In genomic region chrX:168124043-168124442, GRCm38 (mm10) we compare ENCODE assay signal across 10 mouse cellular contexts.
DNase-seq lines count a peak whose midpoint lies in the region; ATAC-seq and TF ChIP-seq lines count a peak whose summit lies in the region.
"Had no signal": no experiment of that assay in that cellular context is flagged by ENCODE, and none has a peak within 500 bp of the region (broad histone marks: within the 10 kb centered on the region; RNA-seq: fewer than 3 reads in every experiment).

No protein-coding gene starts in this region.

- ATAC-seq in kidney, postnatal 0 days (replicated peaks; ENCODE audit: low FRiP score, low read depth): no peak
- no peak for ATAC-seq in embryonic facial prominence, embryonic 14.5 days (ENCODE audit: low read depth)
- no peak for ATAC-seq in hindbrain, embryonic 16.5 days
- ATAC-seq in neural tube, embryonic 15.5 days (ENCODE audit: low FRiP score): no peak
- ATAC-seq in monocyte, adult 5-6 weeks (replicated peaks; ENCODE audit: insufficient number of reproducible peaks, low FRiP score, low TSS enrichment, poor library complexity, severe bottlenecking): no peak

- peaks cover 4% of the 10 kb centered on the region; the same call in 1 of the 2 replicates for H3K27me3 ChIP-seq in kidney, postnatal 0 days (ENCODE audit: insufficient read depth, low read length)
- H3K27me3 ChIP-seq in embryonic facial prominence, embryonic 14.5 days (replicated peaks; ENCODE audit: control insufficient read depth, insufficient read depth, low read length): peaks cover 50% of the 10 kb centered on the region
- H3K27me3 ChIP-seq in hindbrain, embryonic 16.5 days (replicated peaks; ENCODE audit: control insufficient read depth, insufficient read depth, low read length): peaks cover 17% of the 10 kb centered on the region
- peaks cover 50% of the 10 kb centered on the region for H3K27me3 ChIP-seq in neural tube, embryonic 15.5 days (replicated peaks)

- H3K4me2 ChIP-seq in kidney, postnatal 0 days (ENCODE audit: low read length): peak overlapping the region; percentile 67
- H3K4me2 ChIP-seq in embryonic facial prominence, embryonic 14.5 days (ENCODE audit: low read depth, low read length): peak overlapping the region; percentile 66
- peak overlapping the region; percentile 71 for H3K4me2 ChIP-seq in hindbrain, embryonic 16.5 days (ENCODE audit: low read length)
- peak overlapping the region; percentile 68 for H3K4me2 ChIP-seq in neural tube, embryonic 15.5 days
- H3K4me2 ChIP-seq: liver, embryonic 15.5 days had no signal

- no peak for TF ChIP-seq CTCF in kidney, postnatal 0 days (IDR thresholded peaks at IDR 0.05; ENCODE audit: low read depth)

- H3K4me3 ChIP-seq in kidney, postnatal 0 days (replicated peaks; ENCODE audit: low read depth, low read length): peak overlapping the region; percentile 35; the same call in 1 of the 2 replicates
- H3K4me3 ChIP-seq in embryonic facial prominence, embryonic 14.5 days (ENCODE audit: low read depth, low read length): peak overlapping the region; percentile 42
- H3K4me3 ChIP-seq in hindbrain, embryonic 16.5 days (ENCODE audit: low read length): peak overlapping the region; percentile 55
- peak overlapping the region; percentile 50 for H3K4me3 ChIP-seq in neural tube, embryonic 15.5 days (replicated peaks)
- H3K4me3 ChIP-seq: liver, embryonic 15.5 days had no signal

- H3K4me1 ChIP-seq in kidney, postnatal 0 days (replicated peaks; ENCODE audit: insufficient read depth, low read length): no peaks in the 10 kb centered on the region
- no peaks in the 10 kb centered on the region for H3K4me1 ChIP-seq in embryonic facial prominence, embryonic 14.5 days (ENCODE audit: control insufficient read depth, insufficient read depth, low read length)
- no peaks in the 10 kb centered on the region for H3K4me1 ChIP-seq in hindbrain, embryonic 16.5 days (ENCODE audit: control insufficient read depth, insufficient read depth, low read depth, low read length)
- H3K4me1 ChIP-seq in neural tube, embryonic 15.5 days: no peaks in the 10 kb centered on the region
- H3K4me1 ChIP-seq: liver, embryonic 15.5 days had no signal

- DNase-seq in kidney, postnatal 0 days (ENCODE audit: low spot score): no peak
- DNase-seq in kidney, adult 11 months: no peak
- peak; percentile 3 for DNase-seq in embryonic facial prominence, embryonic 14.5 days (ENCODE audit: low spot score)
- no peak for DNase-seq in adrenal gland, postnatal 36 days
- no peak for DNase-seq in gastrocnemius, postnatal 10 days
- DNase-seq: heart, postnatal 4 days had no signal

- no peaks in the 10 kb centered on the region for H3K36me3 ChIP-seq in kidney, postnatal 0 days (ENCODE audit: insufficient read depth, low read length)
- H3K36me3 ChIP-seq in embryonic facial prominence, embryonic 14.5 days (ENCODE audit: control insufficient read depth, insufficient read depth, low read length): no peaks in the 10 kb centered on the region
- no peaks in the 10 kb centered on the region for H3K36me3 ChIP-seq in hindbrain, embryonic 16.5 days (ENCODE audit: control insufficient read depth, insufficient read depth, low read length)
- H3K36me3 ChIP-seq in neural tube, embryonic 15.5 days: no peaks in the 10 kb centered on the region
- H3K36me3 ChIP-seq: liver, embryonic 15.5 days had no signal

- WGBS in kidney, postnatal 0 days: 31% methylated on average over 8 of the region's 8 CpGs
- WGBS in embryonic facial prominence, embryonic 14.5 days: 16% methylated on average over 8 of the region's 8 CpGs
- 13% methylated on average over 8 of the region's 8 CpGs for WGBS in hindbrain, embryonic 16.5 days
- WGBS in neural tube, embryonic 15.5 days: 19% methylated on average over 8 of the region's 8 CpGs

- no peaks in the 10 kb centered on the region for H3K9me3 ChIP-seq in kidney, postnatal 0 days (replicated peaks; ENCODE audit: low read length)
- H3K9me3 ChIP-seq in embryonic facial prominence, embryonic 14.5 days (ENCODE audit: control insufficient read depth, low read length): no peaks in the 10 kb centered on the region
- H3K9me3 ChIP-seq in hindbrain, embryonic 16.5 days (ENCODE audit: control insufficient read depth, low read length): no peaks in the 10 kb centered on the region
- H3K9me3 ChIP-seq in neural tube, embryonic 15.5 days (replicated peaks): no peaks in the 10 kb centered on the region
- H3K9me3 ChIP-seq: liver, embryonic 15.5 days had no signal

- H3K9ac ChIP-seq in kidney, postnatal 0 days (ENCODE audit: low read depth, low read length): no peak overlapping the region
- H3K9ac ChIP-seq in embryonic facial prominence, embryonic 14.5 days (ENCODE audit: low read depth, low read length): no peak overlapping the region
- H3K9ac ChIP-seq in hindbrain, embryonic 16.5 days (ENCODE audit: low read depth, low read length): no peak overlapping the region; the same call in 1 of the 2 replicates
- H3K9ac ChIP-seq in neural tube, embryonic 15.5 days (replicated peaks): no peak overlapping the region
- H3K9ac ChIP-seq: liver, embryonic 15.5 days had no signal

- H3K27ac ChIP-seq in kidney, postnatal 0 days: no peak overlapping the region
- H3K27ac ChIP-seq in embryonic facial prominence, embryonic 14.5 days (replicated peaks; ENCODE audit: low read depth, low read length): no peak overlapping the region
- H3K27ac ChIP-seq in hindbrain, embryonic 16.5 days (ENCODE audit: low read depth, low read length): no peak overlapping the region
- H3K27ac ChIP-seq in neural tube, embryonic 15.5 days (replicated peaks): no peak overlapping the region
- H3K27ac ChIP-seq: liver, embryonic 15.5 days had no signal
